Mouse (Mus musculus): Measurements from ENCODE around the gene Cyth3.

DNA sequence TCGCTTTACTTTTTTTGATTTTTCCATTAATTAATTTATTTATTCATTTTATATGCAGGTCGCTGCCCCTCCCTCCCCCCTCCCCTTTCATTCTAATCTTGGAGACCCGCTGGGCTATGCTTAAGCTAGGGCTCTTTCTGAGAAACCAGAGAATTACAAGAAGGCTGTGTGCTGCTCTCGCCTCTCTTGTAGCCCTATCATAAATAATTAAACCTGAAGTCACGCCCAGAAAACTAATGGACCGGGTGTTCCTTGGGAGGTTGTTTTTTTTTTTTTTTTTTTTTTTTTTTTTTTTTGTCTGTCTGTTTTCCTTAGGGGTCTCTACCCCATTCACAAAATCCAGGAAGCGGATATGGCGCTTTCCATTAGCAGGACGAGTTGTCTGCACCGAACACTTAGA lies 15.5 kb upstream of the Cyth3 start:
- no peak for TF ChIP-seq POLR2A (IDR thresholded peaks at IDR 0.05; ENCODE audit: borderline replicate concordance, control insufficient read depth, low read depth, low read length)
- TF ChIP-seq CTCF (IDR thresholded peaks at IDR 0.05; ENCODE audit: control insufficient read depth, insufficient read depth, low read length): no peak

Data from bone marrow, adult 2 months (tissue).